Comparison of ENCODE assay signal across 9 mouse cellular contexts in genomic region chr14:77156911-77157504, GRCm38 (mm10). TPM values are rescaled to one million over a fixed set of nuclear protein-coding genes. Genes with fewer than 3 reads are reported as not detected.
A peak's percentile ranks its signal among the peaks of the same experiment; 100 is the strongest.
DNase-seq lines count a peak whose midpoint lies in the region; ATAC-seq and TF ChIP-seq lines count a peak whose summit lies in the region.
"Had no signal": no experiment of that assay in that cellular context is flagged by ENCODE, and none has a peak within 500 bp of the region (broad histone marks: within the 10 kb centered on the region; RNA-seq: fewer than 3 reads in every experiment).

No protein-coding gene starts in this region.

- peak; percentile 65 for ATAC-seq in heart, embryonic 15.5 days (replicated peaks; ENCODE audit: insufficient number of reproducible peaks, insufficient read depth, low FRiP score, low read depth)

- intact Hi-C loops in gastrocnemius, postnatal 36 days (cut with DNase I) = loop anchor here (10.0 kb wide), 1 partner anchor 328 kb away; no protein-coding TSS in a partner anchor

- WGBS in thymus, adult 2 months = 2% methylated on average over 62 of the region's 64 CpGs
- WGBS in heart, embryonic 15.5 days = under 1% methylated on average over 63 of the region's 64 CpGs

- H3K4me2 ChIP-seq in heart, embryonic 15.5 days = peak overlapping the region; percentile 100

- peaks cover 10% of the 10 kb centered on the region; the same call in 1 of the 2 replicates for H3K27me3 ChIP-seq in thymus, adult 2 months (ENCODE audit: control insufficient read depth, insufficient read depth, low read length)
- H3K27me3 ChIP-seq in heart, embryonic 15.5 days = peaks cover 41% of the 10 kb centered on the region

- H3K27ac ChIP-seq in thymus, adult 2 months (ENCODE audit: control insufficient read depth, insufficient read depth, low read length) = no peak overlapping the region
- H3K27ac ChIP-seq in heart, embryonic 15.5 days = no peak overlapping the region

- H3K9me3 ChIP-seq in heart, embryonic 15.5 days (replicated peaks) = no peaks in the 10 kb centered on the region

- no peaks in the 10 kb centered on the region for H3K36me3 ChIP-seq in thymus, adult 2 months (ENCODE audit: control insufficient read depth, insufficient read depth, low read length)
- H3K36me3 ChIP-seq in heart, embryonic 15.5 days = no peaks in the 10 kb centered on the region
- H3K36me3 ChIP-seq: G1E had no signal

- TF ChIP-seq CTCF in thymus, adult 2 months (IDR thresholded peaks at IDR 0.05; ENCODE audit: borderline replicate concordance, control insufficient read depth, extremely low read depth, insufficient read depth, low read length, poor library complexity) = no peak

- TF ChIP-seq POLR2A in thymus, adult 2 months (IDR thresholded peaks at IDR 0.05; ENCODE audit: control insufficient read depth, extremely low read depth, insufficient read depth, low read length, poor library complexity) = no peak

- H3K4me3 ChIP-seq in thymus, adult 2 months (ENCODE audit: control insufficient read depth, insufficient read depth, low read length) = peak overlapping the region; percentile 31
- H3K4me3 ChIP-seq in heart, embryonic 15.5 days = peak overlapping the region; percentile 71

- peak; percentile 41 for DNase-seq in gastrocnemius, postnatal 10 days
- no peak for DNase-seq in gastrocnemius, postnatal 36 days
- DNase-seq in thymus, adult 2 months = no peak
- no peak for DNase-seq in thymus, postnatal 0 days (ENCODE audit: low spot score)
- DNase-seq in liver = peak; percentile 23
- peak; percentile 5 for DNase-seq in ovary, postnatal 10 days (ENCODE audit: low spot score)
- DNase-seq in cerebellum, adult 9-11 months = no peak

- H3K4me1 ChIP-seq in thymus, adult 2 months (replicated peaks; ENCODE audit: control insufficient read depth, insufficient read depth, low read length) = peaks cover 13% of the 10 kb centered on the region
- peaks cover 16% of the 10 kb centered on the region for H3K4me1 ChIP-seq in heart, embryonic 15.5 days (replicated peaks)

- H3K9ac ChIP-seq in heart, embryonic 15.5 days = peak overlapping the region; percentile 62

RNA-seq across cellular contexts. Expression of gene Enox1, which starts 0.4 kb away (rescaled TPM):
- total RNA-seq in gastrocnemius, postnatal 10 days (2021) = 1 to 10 TPM; 3.5 to 4.3 TPM
- total RNA-seq in gastrocnemius, postnatal 36 days (2021) = under 1 TPM; 0.57 to 0.89 TPM
- 0.38 TPM in 2 replicates for polyA plus RNA-seq in thymus, adult 2 months (2012; rRNA removed)
- polyA plus RNA-seq in thymus, postnatal 0 days (2015; fragmentation: Nextera tagmentation; extraction: Ambion mirVana) = 0.55 TPM in 2 replicates
- 1.7 and 2.6 TPM in 2 replicates for polyA plus RNA-seq in heart, embryonic 15.5 days (2015; fragmentation: Nextera tagmentation; extraction: Ambion mirVana)
- polyA plus RNA-seq: G1E had no signal

Comparison
In these comparisons a context has a peak if more than half of its experiments do, and no peak if none do; other contexts are left out.
1. DNase-seq: peak in gastrocnemius, postnatal 10 days (single experiment), liver (single experiment) and ovary, postnatal 10 days (single experiment); none in gastrocnemius, postnatal 36 days (0 of 2), thymus, adult 2 months (single experiment), thymus, postnatal 0 days (single experiment) and cerebellum, adult 9-11 months (single experiment).